Mouse (Mus musculus) kidney, postnatal 0 days (tissue): Measurements from ENCODE around the gene Gm10160. TPM values are rescaled to one million over a fixed set of nuclear protein-coding genes. Genes with fewer than 3 reads are reported as not detected.

Source experiments
- ATAC-seq: fragments of 200-750 bp; cut with Nextera tagmentation; replicated peaks from 2 replicates; pipeline ENCODE4 v1.8.0; 2017; ENCODE audit warnings: low read depth, moderate number of reproducible peaks, moderate TSS enrichment, moderate library complexity; ENCODE audit not compliant: low FRiP score
- DNase-seq: peaks from one replicate; pipeline ENCODE4 v3.0.0-alpha.2; 2016; ENCODE audit warnings: low spot score
- H3K27ac ChIP-seq: fragments of 300-500 bp; sonication (generic); 2 replicates; pipeline ENCODE4 v1.5.1; 2014; ENCODE audit warnings: mild to moderate bottlenecking
- H3K27me3 ChIP-seq: fragments of 300-500 bp; sonication (generic); 2 replicates; pipeline ENCODE4 v1.6.1; 2014; ENCODE audit warnings: low read length, mixed read lengths; ENCODE audit not compliant: insufficient read depth
- H3K36me3 ChIP-seq: fragments of 300-500 bp; sonication (generic); 2 replicates; pipeline ENCODE4 v1.6.1; 2014; ENCODE audit warnings: low read length, mixed read lengths; ENCODE audit not compliant: insufficient read depth
- H3K4me1 ChIP-seq: fragments of 300-500 bp; sonication (generic); replicated peaks from 2 replicates; pipeline ENCODE4 v1.6.1; 2014; ENCODE audit warnings: antibody characterized with exemption, low read length, mixed read lengths; ENCODE audit not compliant: insufficient read depth
- H3K4me2 ChIP-seq: fragments of 300-500 bp; sonication (generic); 2 replicates; pipeline ENCODE4 v1.6.1; 2014; ENCODE audit warnings: mild to moderate bottlenecking, low read length, moderate library complexity, mixed read lengths
- H3K4me3 ChIP-seq: fragments of 300-500 bp; sonication (generic); replicated peaks from 2 replicates; pipeline ENCODE4 v1.5.1; 2014; ENCODE audit warnings: low read depth, low read length
- H3K9ac ChIP-seq: fragments of 300-500 bp; sonication (generic); 2 replicates; pipeline ENCODE4 v1.6.1; 2014; ENCODE audit warnings: low read depth, low read length
- H3K9me3 ChIP-seq: fragments of 300-500 bp; sonication (generic); replicated peaks from 2 replicates; pipeline ENCODE4 v1.6.1; 2016; ENCODE audit warnings: low read length, inconsistent platforms, mixed read lengths
- CTCF ChIP-seq: IDR thresholded peaks from 2 replicates; pipeline ENCODE4 v1.5.1; 2016; ENCODE audit warnings: antibody characterized with exemption, low read depth, mild to moderate bottlenecking, moderate library complexity
- WGBS: fragments of 180-500 bp; shearing (Covaris S2); extraction: QIAGEN DNeasy Blood & Tissue Kit; methylation state at CpG from one replicate; pipeline ENCODE4 v1.1.7; 2014; 5-methylcytosine and 5-hydroxymethylcytosine counted together
- polyA plus RNA-seq: library from polyadenylated mRNA; unstranded; fragments of >200 nt; fragmentation: Nextera tagmentation; extraction: Ambion mirVana; gene quantifications from 2 replicates; pipeline ENCODE4 v1.2.1, GENCODE M21; 2015

Gm10160 gene
- polyA plus RNA-seq, result not detected in 2 replicates

- Histone ChIP-seq H3K27me3 (no peaks in the 10 kb centered on the region), H3K9ac (no peak within 1 kb of the TSS), H3K4me3 (no peak within 1 kb of the TSS), H3K4me1 (peaks cover 6% of the 10 kb centered on the region; the same call in 1 of the 2 replicates), H3K9me3 (no peaks in the 10 kb centered on the region), H3K27ac (no peak within 1 kb of the TSS), H3K36me3 (no peaks in the 10 kb centered on the region), H3K4me2 (no peak within 1 kb of the TSS)
- no peak for DNase-seq
- ATAC-seq, result no peak
- WGBS, result 78% methylated on average over 1 of the region's 1 CpGs
- TF ChIP-seq CTCF, result no peak
Measured at GRCm38 (mm10) chr7:81855694-81856093, at the start of gene Gm10160. Gm10160 (minus strand) TSS chr7:81855794.

DNA sequence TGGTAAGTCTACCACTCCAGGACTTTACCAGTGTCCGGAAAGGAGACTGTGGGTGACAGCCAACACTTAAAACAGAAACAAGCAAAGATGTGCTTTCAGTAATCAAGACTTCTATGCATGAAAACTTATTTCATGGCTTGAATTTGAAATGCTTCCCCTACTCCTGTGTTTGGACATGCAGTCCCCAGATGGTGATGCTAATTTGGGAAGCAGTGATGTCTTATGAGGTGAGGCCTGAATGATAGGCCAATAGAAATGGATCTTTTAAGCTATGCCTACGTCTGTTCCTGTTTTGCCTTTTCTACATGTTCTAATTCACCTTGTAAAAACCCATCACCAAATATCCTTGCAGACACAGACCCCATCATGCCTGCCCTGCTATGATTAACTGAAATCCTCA is 49.3 kb upstream of the Gm10160 start:
- Histone ChIP-seq H3K4me3 (no peak overlapping the region), H3K9me3 (no peaks in the 10 kb centered on the region), H3K36me3 (no peaks in the 10 kb centered on the region), H3K9ac (no peak overlapping the region), H3K4me1 (no peaks in the 10 kb centered on the region), H3K27ac (no peak overlapping the region), H3K4me2 (no peak overlapping the region), H3K27me3 (no peaks in the 10 kb centered on the region)
- no peak for ATAC-seq
- no peak for DNase-seq
- TF ChIP-seq CTCF, result no peak
- WGBS, result 96% methylated on average over 2 of the region's 2 CpGs

DNA sequence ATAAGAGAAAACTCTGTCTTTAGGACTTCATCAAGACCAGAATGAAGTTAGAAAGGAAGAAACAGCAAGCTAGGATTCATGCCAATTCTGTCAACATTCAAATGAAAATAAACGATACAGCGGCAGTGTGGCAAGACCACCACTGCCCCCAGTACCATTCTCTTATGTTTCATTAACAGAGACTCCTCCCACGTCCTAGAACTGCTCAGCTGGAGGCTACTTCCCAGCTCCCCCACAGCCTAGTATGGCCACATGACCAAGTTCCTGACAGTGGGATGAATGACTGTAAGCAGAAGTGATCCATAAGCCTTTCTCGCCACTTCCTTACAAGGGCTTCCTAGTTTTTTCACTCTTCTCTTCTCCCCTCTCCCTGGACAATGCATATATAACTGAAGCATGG is 48.5 kb upstream of the Gm10160 start:
- no peaks in the 10 kb centered on the region for H3K36me3 ChIP-seq
- DNase-seq (peak; percentile 66), ATAC-seq (no peak)
- no peak overlapping the region for H3K4me2 ChIP-seq
- no peak overlapping the region for H3K4me3 ChIP-seq
- TF ChIP-seq CTCF, result no peak
- H3K27ac ChIP-seq, result no peak overlapping the region
- WGBS, result 21% methylated on average over 4 of the region's 4 CpGs
- H3K27me3 ChIP-seq, result no peaks in the 10 kb centered on the region
- no peaks in the 10 kb centered on the region for H3K9me3 ChIP-seq
- H3K9ac ChIP-seq, result no peak overlapping the region
- no peaks in the 10 kb centered on the region for H3K4me1 ChIP-seq

GRCm38 (mm10) chr7:81899361-81899760 is 43.8 kb upstream of the Gm10160 start:
- H3K27me3 ChIP-seq, result no peaks in the 10 kb centered on the region
- no peak for ATAC-seq
- H3K36me3 ChIP-seq, result no peaks in the 10 kb centered on the region
- 0 out of 2 replicates have a peak overlapping the region, but pooled peaks have one; percentile 13 for H3K4me2 ChIP-seq
- no peak overlapping the region for H3K4me3 ChIP-seq
- no peak for DNase-seq
- 42% methylated on average over 11 of the region's 11 CpGs for WGBS
- H3K4me1 ChIP-seq, result no peaks in the 10 kb centered on the region
- H3K27ac ChIP-seq, result no peak overlapping the region
- H3K9me3 ChIP-seq, result no peaks in the 10 kb centered on the region
- no peak overlapping the region for H3K9ac ChIP-seq
- no peak for TF ChIP-seq CTCF

GRCm38 (mm10) chr7:81885128-81885527 is 29.5 kb upstream of the Gm10160 start:
- 91% methylated on average over 4 of the region's 4 CpGs for WGBS
- no peak for DNase-seq

GRCm38 (mm10) chr7:81881600-81881999 is 26.0 kb upstream of the Gm10160 start:
- Histone ChIP-seq H3K4me3 (no peak overlapping the region), H3K4me2 (no peak overlapping the region), H3K4me1 (no peaks in the 10 kb centered on the region), H3K27ac (no peak overlapping the region), H3K9ac (no peak overlapping the region), H3K27me3 (no peaks in the 10 kb centered on the region), H3K9me3 (no peaks in the 10 kb centered on the region), H3K36me3 (no peaks in the 10 kb centered on the region)
- DNase-seq, result no peak
- TF ChIP-seq CTCF, result no peak
- WGBS, result 79% methylated on average over 3 of the region's 3 CpGs
- ATAC-seq, result no peak

More at GRCm38 (mm10) chr7:81885128-81885527, 29.5 kb upstream of the Gm10160 start:
- no peaks in the 10 kb centered on the region for H3K27me3 ChIP-seq
- no peaks in the 10 kb centered on the region for H3K4me1 ChIP-seq
- H3K27ac ChIP-seq, result no peak overlapping the region
- H3K4me2 ChIP-seq, result no peak overlapping the region
- no peak overlapping the region for H3K9ac ChIP-seq
- ATAC-seq, result no peak
- H3K4me3 ChIP-seq, result no peak overlapping the region
- H3K36me3 ChIP-seq, result no peaks in the 10 kb centered on the region
- no peaks in the 10 kb centered on the region for H3K9me3 ChIP-seq
- TF ChIP-seq CTCF, result no peak

DNA sequence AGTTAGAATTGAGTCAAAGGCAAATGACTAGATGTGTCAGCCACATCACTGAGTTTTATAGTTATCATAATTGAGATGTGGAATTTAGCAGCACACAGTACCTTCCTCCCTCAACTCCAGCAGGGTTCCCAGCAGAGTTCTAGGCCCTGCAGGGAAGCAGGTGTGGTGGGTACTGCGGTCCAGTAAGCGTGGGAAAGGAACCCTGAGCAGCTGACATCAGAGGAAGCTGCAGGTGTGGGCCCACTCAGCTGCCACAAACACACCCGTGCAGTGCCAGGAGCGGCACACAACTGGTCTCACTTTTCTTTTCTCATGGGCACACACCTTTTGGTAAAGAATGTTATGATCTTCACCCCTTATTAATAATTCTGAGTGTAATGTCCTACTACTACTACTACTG is 25.2 kb upstream of the Gm10160 start:
- Histone ChIP-seq H3K4me2 (no peak overlapping the region), H3K27ac (no peak overlapping the region), H3K4me3 (no peak overlapping the region), H3K9ac (no peak overlapping the region), H3K27me3 (no peaks in the 10 kb centered on the region), H3K4me1 (no peaks in the 10 kb centered on the region), H3K9me3 (no peaks in the 10 kb centered on the region), H3K36me3 (no peaks in the 10 kb centered on the region)
- 75% methylated on average over 4 of the region's 4 CpGs for WGBS
- ATAC-seq (no peak), DNase-seq (no peak)
- TF ChIP-seq CTCF, result no peak
